Mouse (Mus musculus) spleen, adult 18-20 months (tissue): ENCODE measurements at regions not wholly inside any gene's neighbourhood (a gene's known extent, or its start where the extent isn't known, plus 50 kb on each side); places are given as distances from the start of the nearest gene placed in this dataset.
A peak's percentile ranks its signal among the peaks of the same experiment; 100 is the strongest.

Experiments used
- DNase-seq, 2 experiments: peaks; one replicate each; pipeline ENCODE4 v3.0.0; 2022; ENCODE audit warnings: mixed read lengths in 2 of 2

DNA sequence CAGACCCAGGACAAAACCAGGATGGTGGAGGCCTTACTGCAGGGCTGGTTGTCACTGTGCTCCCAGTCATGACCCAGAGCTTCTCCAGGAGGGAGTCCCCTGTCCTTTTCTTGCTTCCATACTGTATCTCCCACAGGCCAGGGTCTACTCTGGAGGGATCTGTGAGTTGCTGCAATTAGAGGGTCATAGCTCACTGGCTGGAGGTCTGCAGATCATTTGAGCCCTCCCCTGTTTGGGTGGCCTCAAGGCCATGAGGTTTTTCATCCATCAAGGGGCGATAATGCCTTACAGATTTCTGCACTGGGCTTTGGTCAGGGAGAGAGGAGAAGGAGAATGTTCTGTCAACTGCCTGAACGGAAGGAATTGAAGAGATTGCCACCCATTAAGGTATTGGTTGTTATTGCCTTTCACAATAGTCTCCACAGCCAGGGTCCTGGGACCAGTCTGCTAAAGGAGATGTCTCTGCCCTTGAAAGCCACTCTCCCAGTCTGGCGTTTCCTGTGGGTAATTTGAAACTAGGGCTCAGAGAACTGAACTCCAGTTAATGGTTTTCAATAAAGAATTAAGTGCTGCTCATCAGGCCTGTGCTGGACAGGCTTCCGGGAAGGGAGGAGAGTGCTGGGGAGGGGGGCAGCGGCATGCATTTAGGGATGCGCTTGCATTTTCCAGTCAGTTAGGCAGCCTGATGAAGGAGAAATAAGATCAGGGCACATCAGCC is 147.4 kb downstream of the Dmrta2 start:
- no peak for DNase-seq

GRCm38 (mm10) chr4:110127941-110128520 is 150.2 kb downstream of the Dmrta2 start:
- DNase-seq, result no peak

- peak in 1 of 2 experiments; percentile 24 for DNase-seq
Measured at GRCm38 (mm10) chr4:110128918-110129317, 151.1 kb downstream of the Dmrta2 start.

DNA sequence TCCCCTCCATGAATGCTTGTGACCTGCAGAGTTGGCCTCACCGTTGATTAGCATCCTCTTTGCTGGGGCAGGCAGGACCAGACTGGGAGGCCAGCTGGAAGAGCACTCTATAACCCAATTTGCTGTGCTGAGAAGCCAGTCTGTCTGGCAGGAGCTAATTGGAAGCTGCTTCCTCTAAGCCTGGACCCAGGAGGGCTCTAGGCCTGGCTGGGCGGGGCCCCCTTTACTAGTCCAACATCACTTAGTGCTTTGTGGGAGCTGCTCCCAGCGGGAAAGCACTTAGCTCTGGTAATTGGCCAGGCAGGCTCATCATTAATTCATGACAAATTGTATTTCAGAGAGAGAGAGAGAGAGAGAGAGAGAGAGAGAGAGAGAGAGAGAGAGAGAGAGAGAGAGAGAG is 151.7 kb downstream of the Dmrta2 start:
- no peak for DNase-seq

DNA sequence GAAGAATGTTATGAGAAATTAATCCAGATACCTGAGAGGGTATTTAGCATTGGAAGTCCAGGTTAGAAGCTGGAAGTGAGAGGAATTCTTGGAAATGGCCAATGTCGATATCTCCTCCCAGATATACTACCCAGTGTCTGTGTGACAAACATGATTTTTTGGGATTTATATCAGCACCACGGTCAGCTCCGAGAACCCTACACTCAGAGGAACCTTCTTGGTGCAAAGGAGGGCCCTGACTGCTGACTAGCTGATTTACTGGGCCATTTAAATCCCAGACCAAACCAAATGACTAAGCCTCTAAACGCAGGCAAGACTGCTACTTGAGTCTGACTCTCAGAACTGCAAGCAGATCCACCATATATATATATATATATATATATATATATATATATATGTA is 154.2 kb downstream of the Dmrta2 start:
- DNase-seq, result no peak

DNA sequence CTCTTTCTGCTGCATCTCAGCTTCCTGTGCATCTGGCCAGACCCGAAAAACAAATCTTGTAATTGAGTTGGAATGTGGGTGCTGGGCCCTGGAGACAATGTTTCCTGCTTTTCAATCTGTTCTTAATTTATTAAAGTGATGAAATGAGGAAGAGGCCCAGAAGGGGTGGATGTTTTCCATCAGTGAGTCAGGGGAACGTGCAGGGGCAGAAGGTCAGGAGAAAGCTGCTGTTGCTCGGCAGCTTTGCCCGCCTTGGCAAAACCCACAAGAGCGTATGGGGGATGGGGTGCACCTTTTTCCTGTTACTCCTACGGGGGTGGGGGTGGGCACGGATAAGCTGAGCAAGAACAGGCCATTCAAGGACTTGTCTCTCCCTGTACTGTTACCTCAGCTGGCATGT is 156.2 kb downstream of the Dmrta2 start:
- no peak for DNase-seq

GRCm38 (mm10) chr4:110145229-110145628 is 167.4 kb downstream of the Dmrta2 start:
- DNase-seq, result no peak

- no peak for DNase-seq
Measured at GRCm38 (mm10) chr4:110152103-110152946, 174.5 kb downstream of the Dmrta2 start.
